Mouse (Mus musculus): ENCODE measurements around the gene Tpgs1.

- TF ChIP-seq POLR2A (IDR thresholded peaks at IDR 0.05; ENCODE audit: borderline replicate concordance, low read depth, low read length) (no peak), CTCF (IDR thresholded peaks at IDR 0.05; ENCODE audit: low read depth, low read length) (no peak)
Observed at GRCm38 (mm10) chr10:79709307-79709706, 40.1 kb downstream of the Tpgs1 start.
